Mouse (Mus musculus) T-helper 1 cell (primary cell): Measurements from ENCODE around the gene Camkv.

ENCODE experiments used
- in situ Hi-C: fragments of 300-600 bp; cut with MboI, MseI; formaldehyde crosslinking; loops from one replicate; pipeline ENCODE4 v1.15.1; 2025; ENCODE audit warnings: high pct_unique_total_duplicates

The Camkv gene

DNA sequence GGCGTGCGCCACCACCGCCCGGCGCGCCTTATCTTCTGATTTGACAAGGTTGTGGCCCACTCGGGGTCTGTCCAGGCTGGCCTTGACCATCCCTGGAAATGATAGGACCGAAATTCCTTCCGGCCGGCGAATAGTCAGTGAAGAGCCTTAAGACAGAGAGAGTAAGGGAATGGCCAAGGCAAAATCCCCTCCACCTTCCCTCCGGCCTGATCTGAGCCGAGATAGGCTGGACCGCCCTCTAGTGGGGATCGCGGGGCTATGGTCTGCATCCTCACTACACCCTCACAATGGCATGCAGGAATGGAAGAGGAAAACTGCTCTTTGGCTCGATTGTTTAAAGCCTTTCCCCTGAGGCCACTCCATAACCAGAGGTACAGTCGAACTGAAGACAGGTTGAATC lies 50.9 kb downstream of the Camkv start:
- in situ Hi-C loops, result no loop called here

GRCm38 (mm10) chr9:107987950-107988349 lies 52.5 kb downstream of the Camkv start:
- in situ Hi-C loops, result no loop called here

DNA sequence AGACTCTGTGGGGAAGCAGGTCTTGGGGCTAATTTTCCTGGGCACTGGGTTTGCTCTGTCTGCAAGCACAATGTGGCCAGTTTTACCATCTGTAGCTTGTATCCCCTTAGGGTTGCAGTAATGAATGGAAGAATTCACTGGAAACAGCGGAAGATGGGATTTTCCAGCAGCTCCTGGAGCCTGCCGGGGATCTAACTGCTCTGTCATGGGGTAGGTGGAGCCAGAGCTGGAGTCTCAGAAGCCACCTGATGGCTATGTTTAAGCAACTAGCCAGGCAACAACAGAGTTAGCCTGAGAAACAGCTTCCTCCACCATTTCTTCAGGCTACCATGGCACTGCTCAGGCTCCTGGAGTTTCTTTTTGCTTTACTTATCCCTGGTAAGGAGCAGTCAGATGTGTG lies 56.7 kb downstream of the Camkv start, which contains the start of gene Cdhr4:
Gene Cdhr4, plus strand, starts transcription at position 301 of the 400 bp plus-strand sequence.
- in situ Hi-C loops, result no loop called here

GRCm38 (mm10) chr9:107993013-107993412 lies 57.5 kb downstream of the Camkv start:
- in situ Hi-C loops, result no loop called here

GRCm38 (mm10) chr9:107994464-107994863 lies 59.0 kb downstream of the Camkv start:
- in situ Hi-C loops, result no loop called here

DNA sequence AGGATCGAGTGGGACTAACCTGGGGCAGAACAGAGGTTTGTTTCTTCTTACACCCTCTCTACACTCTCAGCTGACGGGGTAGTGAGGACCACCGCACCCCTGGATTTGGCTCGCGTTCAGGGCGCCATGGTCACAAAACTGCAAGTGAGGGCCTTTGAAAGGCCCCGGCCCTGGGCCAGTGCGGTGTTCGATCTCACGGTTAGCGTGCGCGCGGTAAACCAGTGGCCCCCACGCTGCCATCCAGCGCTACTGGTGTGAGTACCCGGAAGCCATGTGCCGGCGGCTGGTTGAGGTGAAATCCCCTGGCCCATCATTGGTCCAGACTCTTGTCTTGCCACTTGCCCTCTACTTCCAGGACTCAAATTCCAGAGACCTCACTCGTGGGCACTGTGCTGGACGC lies 60.0 kb downstream of the Camkv start:
- in situ Hi-C loops, result no loop called here

- in situ Hi-C loops, result no loop called here
Observed at GRCm38 (mm10) chr9:107996049-107996448, 60.6 kb downstream of the Camkv start, which contains the start of gene Gm20662. Gm20662 (plus strand) TSS chr9:107996349.
